Mouse (Mus musculus): ENCODE measurements at regions not wholly inside any gene's neighbourhood (a gene's known extent, or its start where the extent isn't known, plus 50 kb on each side); places are given as distances from the start of the nearest gene placed in this dataset.

DNA sequence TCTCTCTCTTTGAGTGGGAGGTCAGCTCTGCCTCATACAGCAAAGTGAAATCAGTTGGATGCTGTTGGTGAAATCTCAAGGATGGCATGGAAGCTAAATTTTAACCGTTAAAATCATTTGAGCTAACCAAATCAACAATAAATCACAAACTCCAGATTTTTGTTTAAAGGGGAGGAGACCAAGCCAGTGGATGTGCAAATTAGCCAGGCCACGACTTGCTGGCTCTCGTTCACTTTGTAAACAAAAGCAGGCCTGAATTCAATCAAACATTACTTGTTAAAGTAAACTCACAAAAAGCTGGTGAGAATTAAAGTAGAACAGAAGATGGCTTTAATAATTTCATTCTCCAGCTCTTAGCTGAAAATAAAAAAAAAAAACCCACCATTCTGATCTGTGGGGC lies 359.3 kb upstream of the Ddhd1 start:
- TF ChIP-seq CTCF (IDR thresholded peaks at IDR 0.05; ENCODE audit: control insufficient read depth, insufficient read depth, insufficient replicate concordance, low read depth, low read length) (no peak), POLR2A (IDR thresholded peaks at IDR 0.05; ENCODE audit: control insufficient read depth, low read depth, low read length) (no peak)
